Mouse (Mus musculus): ENCODE data around the gene Ccl17.

- TF ChIP-seq CTCF (IDR thresholded peaks at IDR 0.05; ENCODE audit: low read depth) (no peak), EP300 (IDR thresholded peaks at IDR 0.05; ENCODE audit: low read depth) (no peak)
These were observed 46.7 kb downstream of the Ccl17 start for GRCm38 (mm10) chr8:94857011-94857345.

Data from liver, postnatal 0 days (tissue).